Mouse (Mus musculus) liver, embryonic 11.5 days (tissue): ENCODE data around the gene Pik3r6. TPM values are rescaled to one million over a fixed set of nuclear protein-coding genes. Genes with fewer than 3 reads are reported as not detected.

Experiments
- ATAC-seq: fragments of 200-750 bp; cut with Nextera tagmentation; replicated peaks from 2 replicates; pipeline ENCODE4 v1.8.0; 2017; ENCODE audit warnings: moderate number of reproducible peaks, mild to moderate bottlenecking, moderate TSS enrichment, moderate library complexity; ENCODE audit not compliant: low FRiP score
- DNase-seq: peaks from one replicate; pipeline ENCODE4 v3.0.0-alpha.2; 2017; ENCODE audit warnings: low spot score
- H3K27ac ChIP-seq: fragments of 300-500 bp; sonication (generic); 2 replicates; pipeline ENCODE4 v1.5.1; 2014; ENCODE audit warnings: mild to moderate bottlenecking, low read depth, low read length, control low read depth
- H3K27me3 ChIP-seq: fragments of 300-500 bp; sonication (generic); replicated peaks from 2 replicates; pipeline ENCODE4 v1.6.1; 2014; ENCODE audit warnings: low read length, mixed read lengths; ENCODE audit not compliant: control insufficient read depth, insufficient read depth
- H3K36me3 ChIP-seq: fragments of 300-500 bp; sonication (generic); 2 replicates; pipeline ENCODE4 v1.6.1; 2014; ENCODE audit warnings: mild to moderate bottlenecking, low read length, moderate library complexity, mixed read lengths; ENCODE audit not compliant: control insufficient read depth, insufficient read depth
- H3K4me1 ChIP-seq: fragments of 300-500 bp; sonication (generic); replicated peaks from 2 replicates; pipeline ENCODE4 v1.6.1; 2014; ENCODE audit warnings: low read length, mixed read lengths; ENCODE audit not compliant: control insufficient read depth, insufficient read depth
- H3K4me2 ChIP-seq: fragments of 300-500 bp; sonication (generic); 2 replicates; pipeline ENCODE4 v1.6.1; 2014; ENCODE audit warnings: mild to moderate bottlenecking, control low read depth, moderate library complexity
- H3K4me3 ChIP-seq: fragments of 300-500 bp; sonication (generic); 2 replicates; pipeline ENCODE4 v1.5.1; 2014; ENCODE audit warnings: low read depth, low read length, control low read depth
- H3K9ac ChIP-seq: fragments of 300-500 bp; sonication (generic); 2 replicates; pipeline ENCODE4 v1.6.1; 2014; ENCODE audit warnings: low read depth, low read length, control low read depth
- H3K9me3 ChIP-seq: fragments of 300-500 bp; sonication (generic); 2 replicates; pipeline ENCODE4 v1.6.1; 2016; ENCODE audit warnings: low read length, inconsistent platforms, mixed read lengths; ENCODE audit not compliant: control insufficient read depth
- WGBS: fragments of 180-500 bp; shearing (Covaris S2); extraction: QIAGEN DNeasy Blood & Tissue Kit; methylation state at CpG from one replicate; pipeline ENCODE4 v1.1.7; 2014; 5-methylcytosine and 5-hydroxymethylcytosine counted together
- polyA plus RNA-seq: library from polyadenylated mRNA; unstranded; fragments of >200 nt; fragmentation: Nextera tagmentation; extraction: Ambion mirVana; gene quantifications from 2 replicates; pipeline ENCODE4 v1.2.1, GENCODE M21; 2014

The Pik3r6 gene
- polyA plus RNA-seq, 1 experiment from 2014 or later, result 1.8 TPM

DNA sequence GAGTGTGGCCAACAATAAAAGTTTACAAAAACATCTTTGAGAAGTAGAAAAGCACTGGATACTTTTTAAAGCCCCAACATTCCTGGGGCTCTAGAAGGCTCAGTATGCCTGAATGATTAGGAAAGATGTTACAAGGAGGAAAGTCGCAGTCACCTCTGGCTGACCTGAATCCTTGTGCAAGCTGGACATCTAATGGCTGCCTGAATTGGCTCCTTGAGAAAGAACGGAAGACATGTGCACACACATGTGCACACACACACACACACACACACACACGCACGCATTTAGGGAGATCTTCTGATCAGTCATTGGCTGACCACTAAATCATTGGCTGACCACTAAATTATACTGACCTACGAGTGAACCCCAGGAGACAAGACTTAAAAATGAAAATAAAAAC, 68.0 kb downstream of the Pik3r6 start:
- ATAC-seq (no peak), DNase-seq (no peak)
- 81% methylated on average over 5 of the region's 5 CpGs for WGBS
- H3K27me3 ChIP-seq, result no peaks in the 10 kb centered on the region
- no peaks in the 10 kb centered on the region; the same call in 1 of the 2 replicates for H3K4me1 ChIP-seq
- H3K36me3 ChIP-seq, result no peaks in the 10 kb centered on the region
- H3K4me2 ChIP-seq, result no peak overlapping the region
- no peak overlapping the region for H3K4me3 ChIP-seq
- H3K9me3 ChIP-seq, result no peaks in the 10 kb centered on the region
- no peak overlapping the region for H3K27ac ChIP-seq
- no peak overlapping the region for H3K9ac ChIP-seq

DNA sequence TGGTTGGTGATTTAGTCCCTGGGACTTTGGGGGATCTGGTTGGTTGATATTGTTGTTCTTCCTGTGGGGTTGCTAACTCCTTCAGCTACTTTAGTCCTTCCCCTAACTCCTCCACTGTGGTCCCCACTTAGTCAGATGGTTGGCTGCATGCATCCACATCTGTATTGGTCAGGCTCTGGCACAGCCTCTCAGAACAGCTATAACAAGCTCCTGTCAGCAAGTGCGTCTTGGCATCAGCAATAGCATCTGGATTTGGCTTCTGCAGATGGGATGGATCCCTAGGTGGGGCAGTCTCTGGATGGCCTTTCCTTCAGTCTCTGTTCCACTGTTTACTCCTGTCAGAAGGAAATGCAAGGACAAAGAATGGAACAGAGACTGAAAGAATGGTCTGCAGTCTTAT, 74.3 kb downstream of the Pik3r6 start:
- no peak for ATAC-seq
- H3K4me3 ChIP-seq, result no peak overlapping the region
- H3K36me3 ChIP-seq, result no peaks in the 10 kb centered on the region
- H3K27ac ChIP-seq, result no peak overlapping the region
- H3K9me3 ChIP-seq, result no peaks in the 10 kb centered on the region
- 97% methylated on average over 1 of the region's 1 CpGs for WGBS
- DNase-seq, result no peak
- no peaks in the 10 kb centered on the region for H3K4me1 ChIP-seq
- H3K9ac ChIP-seq, result no peak overlapping the region
- no peaks in the 10 kb centered on the region for H3K27me3 ChIP-seq
- no peak overlapping the region for H3K4me2 ChIP-seq

GRCm38 (mm10) chr11:68579462-68579881, 76.7 kb downstream of the Pik3r6 start:
- no peaks in the 10 kb centered on the region for H3K36me3 ChIP-seq
- WGBS, result 40% methylated on average over 9 of the region's 9 CpGs
- H3K9me3 ChIP-seq, result no peaks in the 10 kb centered on the region
- no peak overlapping the region for H3K4me3 ChIP-seq
- no peaks in the 10 kb centered on the region for H3K4me1 ChIP-seq
- DNase-seq (peak; percentile 38), ATAC-seq (no peak)
- H3K9ac ChIP-seq, result no peak overlapping the region
- no peak overlapping the region for H3K4me2 ChIP-seq
- no peaks in the 10 kb centered on the region for H3K27me3 ChIP-seq
- no peak overlapping the region for H3K27ac ChIP-seq

GRCm38 (mm10) chr11:68580566-68580965, 77.7 kb downstream of the Pik3r6 start:
- ATAC-seq (no peak), DNase-seq (no peak)
- Histone ChIP-seq H3K4me2 (no peak overlapping the region), H3K27ac (no peak overlapping the region), H3K4me1 (no peaks in the 10 kb centered on the region), H3K9me3 (no peaks in the 10 kb centered on the region), H3K4me3 (no peak overlapping the region), H3K9ac (no peak overlapping the region), H3K36me3 (no peaks in the 10 kb centered on the region), H3K27me3 (no peaks in the 10 kb centered on the region)
- 58% methylated on average over 6 of the region's 6 CpGs for WGBS

GRCm38 (mm10) chr11:68583225-68583624, 80.4 kb downstream of the Pik3r6 start:
- ATAC-seq (no peak), DNase-seq (no peak)
- Histone ChIP-seq H3K4me1 (no peaks in the 10 kb centered on the region), H3K27ac (no peak overlapping the region), H3K4me2 (no peak overlapping the region), H3K36me3 (no peaks in the 10 kb centered on the region), H3K4me3 (no peak overlapping the region), H3K9ac (no peak overlapping the region), H3K9me3 (no peaks in the 10 kb centered on the region), H3K27me3 (no peaks in the 10 kb centered on the region)
- WGBS, result 87% methylated on average over 13 of the region's 13 CpGs

GRCm38 (mm10) chr11:68583906-68584480, 81.2 kb downstream of the Pik3r6 start:
- no peak overlapping the region for H3K27ac ChIP-seq
- H3K36me3 ChIP-seq, result no peaks in the 10 kb centered on the region
- no peak for ATAC-seq
- H3K4me3 ChIP-seq, result no peak overlapping the region
- H3K4me2 ChIP-seq, result no peak overlapping the region
- no peaks in the 10 kb centered on the region for H3K4me1 ChIP-seq
- H3K9ac ChIP-seq, result no peak overlapping the region
- no peaks in the 10 kb centered on the region for H3K9me3 ChIP-seq
- no peaks in the 10 kb centered on the region for H3K27me3 ChIP-seq
- WGBS, result 74% methylated on average over 8 of the region's 8 CpGs
- no peak for DNase-seq

- 26% methylated on average over 3 of the region's 3 CpGs for WGBS
- Histone ChIP-seq H3K9me3 (no peaks in the 10 kb centered on the region), H3K4me1 (no peaks in the 10 kb centered on the region), H3K27me3 (no peaks in the 10 kb centered on the region), H3K4me2 (no peak overlapping the region), H3K36me3 (no peaks in the 10 kb centered on the region), H3K9ac (no peak overlapping the region), H3K27ac (no peak overlapping the region), H3K4me3 (no peak overlapping the region)
- no peak for DNase-seq
- ATAC-seq, result no peak
These were observed 83.1 kb downstream of the Pik3r6 start for GRCm38 (mm10) chr11:68585890-68586289.

GRCm38 (mm10) chr11:68586721-68587120, 83.9 kb downstream of the Pik3r6 start, which contains the start of gene Ccdc42:
Ccdc42 (plus strand) TSS chr11:68587021.
- no peak for DNase-seq
- no peaks in the 10 kb centered on the region for H3K27me3 ChIP-seq
- H3K4me2 ChIP-seq, result no peak within 1 kb of the TSS
- 72% methylated on average over 5 of the region's 5 CpGs for WGBS
- no peak within 1 kb of the TSS for H3K9ac ChIP-seq
- no peak within 1 kb of the TSS for H3K27ac ChIP-seq
- no peaks in the 10 kb centered on the region for H3K36me3 ChIP-seq
- H3K4me3 ChIP-seq, result no peak within 1 kb of the TSS
- ATAC-seq, result no peak
- no peaks in the 10 kb centered on the region for H3K4me1 ChIP-seq
- no peaks in the 10 kb centered on the region for H3K9me3 ChIP-seq

- H3K4me2 ChIP-seq, result no peak overlapping the region
- H3K27me3 ChIP-seq, result no peaks in the 10 kb centered on the region
- no peaks in the 10 kb centered on the region for H3K9me3 ChIP-seq
- H3K36me3 ChIP-seq, result no peaks in the 10 kb centered on the region
- H3K27ac ChIP-seq, result no peak overlapping the region
- DNase-seq (no peak), ATAC-seq (no peak)
- H3K9ac ChIP-seq, result no peak overlapping the region
- WGBS, result 62% methylated on average over 8 of the region's 8 CpGs
- no peaks in the 10 kb centered on the region for H3K4me1 ChIP-seq
- H3K4me3 ChIP-seq, result no peak overlapping the region
These were observed 86.4 kb downstream of the Pik3r6 start for GRCm38 (mm10) chr11:68589055-68589809.
